Comparison of ENCODE assay signal across 14 mouse cellular contexts in genomic region chr11:108010465-108010864, GRCm38 (mm10).
DNase-seq lines count a peak whose midpoint lies in the region; ATAC-seq and TF ChIP-seq lines count a peak whose summit lies in the region.
"Had no signal": no experiment of that assay in that cellular context is flagged by ENCODE, and none has a peak within 500 bp of the region (broad histone marks: within the 10 kb centered on the region; RNA-seq: fewer than 3 reads in every experiment).

No protein-coding gene starts in this region.

- H3K9ac ChIP-seq in hindbrain, embryonic 11.5 days (ENCODE audit: low read depth, low read length): no peak overlapping the region
- no peak overlapping the region for H3K9ac ChIP-seq in hindbrain, embryonic 13.5 days
- H3K9ac ChIP-seq in lung, embryonic 14.5 days: no peak overlapping the region
- H3K9ac ChIP-seq: heart, embryonic 13.5 days; limb, embryonic 13.5 days; neural tube, embryonic 13.5 days had no signal

- no peaks in the 10 kb centered on the region for H3K4me1 ChIP-seq in hindbrain, embryonic 11.5 days (replicated peaks; ENCODE audit: control insufficient read depth, insufficient read depth, low read length)
- peaks cover 9% of the 10 kb centered on the region for H3K4me1 ChIP-seq in hindbrain, embryonic 13.5 days (replicated peaks)
- no peaks in the 10 kb centered on the region for H3K4me1 ChIP-seq in lung, embryonic 14.5 days (ENCODE audit: insufficient read depth)

- no peak for ATAC-seq in hindbrain, embryonic 11.5 days (ENCODE audit: low FRiP score)
- ATAC-seq in hindbrain, embryonic 13.5 days (ENCODE audit: low FRiP score): no peak
- ATAC-seq in lung, embryonic 14.5 days (ENCODE audit: insufficient read depth): no peak
- no peak for ATAC-seq in erythroid progenitor cell, adult 5-6 weeks (replicated peaks; ENCODE audit: low FRiP score, poor library complexity, severe bottlenecking)

- peak; percentile 62 for TF ChIP-seq CTCF in lung, embryonic 14.5 days (IDR thresholded peaks at IDR 0.05; ENCODE audit: low read depth)
- peak; percentile 44; the same call in 1 of the 2 replicates for TF ChIP-seq CTCF in brain, embryonic 14.5 days (IDR thresholded peaks at IDR 0.05; ENCODE audit: borderline replicate concordance, extremely low read depth, insufficient read depth, insufficient read length)

- H3K36me3 ChIP-seq in hindbrain, embryonic 11.5 days (ENCODE audit: control insufficient read depth, insufficient read depth, low read length): no peaks in the 10 kb centered on the region
- no peaks in the 10 kb centered on the region for H3K36me3 ChIP-seq in hindbrain, embryonic 13.5 days
- H3K36me3 ChIP-seq in lung, embryonic 14.5 days (ENCODE audit: insufficient read depth): no peaks in the 10 kb centered on the region
- H3K36me3 ChIP-seq: limb, embryonic 13.5 days; neural tube, embryonic 13.5 days had no signal

- H3K27me3 ChIP-seq in hindbrain, embryonic 11.5 days (ENCODE audit: control insufficient read depth, insufficient read depth, low read length): no peaks in the 10 kb centered on the region
- H3K27me3 ChIP-seq in hindbrain, embryonic 13.5 days: no peaks in the 10 kb centered on the region
- H3K27me3 ChIP-seq in lung, embryonic 14.5 days (ENCODE audit: insufficient read depth, low read length): no peaks in the 10 kb centered on the region
- H3K27me3 ChIP-seq: heart, embryonic 13.5 days; limb, embryonic 13.5 days; neural tube, embryonic 13.5 days had no signal

- H3K9me3 ChIP-seq in hindbrain, embryonic 11.5 days (ENCODE audit: control insufficient read depth, low read length): no peaks in the 10 kb centered on the region
- H3K9me3 ChIP-seq in hindbrain, embryonic 13.5 days: no peaks in the 10 kb centered on the region
- H3K9me3 ChIP-seq in lung, embryonic 14.5 days (ENCODE audit: low read depth, low read length): no peaks in the 10 kb centered on the region
- H3K9me3 ChIP-seq: heart, embryonic 13.5 days; limb, embryonic 13.5 days; neural tube, embryonic 13.5 days had no signal

- peak; percentile 34 for DNase-seq in hindbrain, embryonic 11.5 days (ENCODE audit: low spot score)
- peak; percentile 52 for DNase-seq in lung, embryonic 14.5 days
- no peak for DNase-seq in lung, postnatal 10 days
- peak; percentile 27 for DNase-seq in CD4-positive helper T cell, adult 2 months (ENCODE audit: low read depth, low spot score)
- no peak for DNase-seq in brain, embryonic 14.5 days (ENCODE audit: low read depth)
- DNase-seq in cerebellum, adult 8-10 months: no peak
- DNase-seq: adrenal gland, postnatal 10 days; cerebellum, postnatal 10 days; layer of hippocampus, adult 9-11 months had no signal

- no peak overlapping the region for H3K4me2 ChIP-seq in hindbrain, embryonic 11.5 days (replicated peaks; ENCODE audit: low read depth, low read length)
- no peak overlapping the region for H3K4me2 ChIP-seq in hindbrain, embryonic 13.5 days
- no peak overlapping the region for H3K4me2 ChIP-seq in lung, embryonic 14.5 days
- H3K4me2 ChIP-seq: heart, embryonic 13.5 days; limb, embryonic 13.5 days; neural tube, embryonic 13.5 days had no signal

- no peak overlapping the region for H3K4me3 ChIP-seq in hindbrain, embryonic 11.5 days (ENCODE audit: low read depth, low read length)
- no peak overlapping the region for H3K4me3 ChIP-seq in hindbrain, embryonic 13.5 days
- H3K4me3 ChIP-seq in lung, embryonic 14.5 days (ENCODE audit: low read depth, low read length): no peak overlapping the region
- H3K4me3 ChIP-seq: heart, embryonic 13.5 days; limb, embryonic 13.5 days; neural tube, embryonic 13.5 days had no signal

- H3K27ac ChIP-seq in hindbrain, embryonic 11.5 days (ENCODE audit: low read depth, low read length): no peak overlapping the region
- H3K27ac ChIP-seq in hindbrain, embryonic 13.5 days: no peak overlapping the region
- H3K27ac ChIP-seq in lung, embryonic 14.5 days (ENCODE audit: low read depth): no peak overlapping the region
- H3K27ac ChIP-seq: heart, embryonic 13.5 days; limb, embryonic 13.5 days; neural tube, embryonic 13.5 days had no signal

- TF ChIP-seq POLR2A in brain, embryonic 14.5 days (IDR thresholded peaks at IDR 0.05; ENCODE audit: borderline replicate concordance, extremely low read depth, insufficient read depth, insufficient read length, poor library complexity, severe bottlenecking): no peak

- WGBS in hindbrain, embryonic 11.5 days: 78% methylated on average over 4 of the region's 4 CpGs
- WGBS in hindbrain, embryonic 13.5 days: 79% methylated on average over 4 of the region's 4 CpGs
- 82% methylated on average over 4 of the region's 4 CpGs for WGBS in lung, embryonic 14.5 days

Comparison
In these comparisons a context has a peak if more than half of its experiments do, and no peak if none do; other contexts are left out.
1. DNase-seq: peak in hindbrain, embryonic 11.5 days (single experiment), lung, embryonic 14.5 days (single experiment) and CD4-positive helper T cell, adult 2 months (single experiment); none in lung, postnatal 10 days (single experiment), brain, embryonic 14.5 days (single experiment) and cerebellum, adult 8-10 months (single experiment).